Mouse (Mus musculus) kidney, adult 9 months (tissue): Measurements from ENCODE around the gene Rps6kc1.

Experiments
- DNase-seq: peaks from one replicate; pipeline ENCODE4 v3.0.0; 2022

Rps6kc1 gene

GRCm38 (mm10) chr1:190751794-190752570 is 159.6 kb downstream of the Rps6kc1 start:
- DNase-seq = no peak

- DNase-seq = no peak
Observed at GRCm38 (mm10) chr1:190748937-190749336, 162.6 kb downstream of the Rps6kc1 start.

GRCm38 (mm10) chr1:190741421-190741820 is 170.1 kb downstream of the Rps6kc1 start:
- DNase-seq = no peak

GRCm38 (mm10) chr1:190732803-190733202 is 178.8 kb downstream of the Rps6kc1 start:
- no peak for DNase-seq

- no peak for DNase-seq
Observed at GRCm38 (mm10) chr1:190729516-190730088, 182.0 kb downstream of the Rps6kc1 start.

GRCm38 (mm10) chr1:190728111-190728651 is 183.4 kb downstream of the Rps6kc1 start:
- DNase-seq = no peak

GRCm38 (mm10) chr1:190727385-190727784 is 184.2 kb downstream of the Rps6kc1 start:
- DNase-seq = no peak

- no peak for DNase-seq
Observed at GRCm38 (mm10) chr1:190724591-190725380, 186.8 kb downstream of the Rps6kc1 start.

GRCm38 (mm10) chr1:190723926-190724430 is 187.6 kb downstream of the Rps6kc1 start:
- DNase-seq = no peak

GRCm38 (mm10) chr1:190713848-190714247 is 197.7 kb downstream of the Rps6kc1 start:
- DNase-seq = no peak

- no peak for DNase-seq
Observed at GRCm38 (mm10) chr1:190697576-190697975, 214.0 kb downstream of the Rps6kc1 start.

GRCm38 (mm10) chr1:190695589-190695988 is 216.0 kb downstream of the Rps6kc1 start:
- DNase-seq = peak; percentile 46

GRCm38 (mm10) chr1:190690528-190691262 is 220.9 kb downstream of the Rps6kc1 start:
- no peak for DNase-seq

GRCm38 (mm10) chr1:190683060-190683459 is 228.5 kb downstream of the Rps6kc1 start:
- DNase-seq = no peak

GRCm38 (mm10) chr1:190682021-190682926 is 229.3 kb downstream of the Rps6kc1 start:
- DNase-seq = no peak

- DNase-seq = no peak
Observed at GRCm38 (mm10) chr1:190675455-190675854, 236.1 kb downstream of the Rps6kc1 start.

- DNase-seq = no peak
Observed at GRCm38 (mm10) chr1:190669099-190669498, 242.5 kb downstream of the Rps6kc1 start.

- DNase-seq = no peak
Observed at GRCm38 (mm10) chr1:190667821-190668220, 243.7 kb downstream of the Rps6kc1 start.

- no peak for DNase-seq
Observed at GRCm38 (mm10) chr1:190667326-190667725, 244.2 kb downstream of the Rps6kc1 start.

- no peak for DNase-seq
Observed at GRCm38 (mm10) chr1:190665490-190665875, 246.1 kb downstream of the Rps6kc1 start.

- DNase-seq = peak; percentile 51
Observed at GRCm38 (mm10) chr1:190664767-190665489, 246.6 kb downstream of the Rps6kc1 start.
